Mouse (Mus musculus) heart, adult 9 months (tissue): ENCODE results near the gene Eif4a1.

ENCODE experiments used
- DNase-seq, 2 experiments: peaks; one replicate each; pipeline ENCODE4 v3.0.0; 2022; ENCODE audit warnings: low spot score in 2 of 2

Gene Eif4a1

GRCm38 (mm10) chr11:69679144-69679543, 6.9 kb upstream of the Eif4a1 start:
- no peak for DNase-seq

GRCm38 (mm10) chr11:69671726-69672124, 498 bp downstream of the Eif4a1 start:
- no peak for DNase-seq

GRCm38 (mm10) chr11:69670786-69671725, 1.2 kb downstream of the Eif4a1 start:
- DNase-seq = peak; percentile 93 to 94

- no peak for DNase-seq
Observed at GRCm38 (mm10) chr11:69666665-69667005, 5.6 kb downstream of the Eif4a1 start.

GRCm38 (mm10) chr11:69665961-69666664, 6.1 kb downstream of the Eif4a1 start, which contains the start of gene Cd68:
Gene Cd68 (minus strand): TSS chr11:69666153.
- peak; percentile 57 to 69 for DNase-seq

GRCm38 (mm10) chr11:69665457-69665960, 6.7 kb downstream of the Eif4a1 start:
- DNase-seq = no peak

GRCm38 (mm10) chr11:69664841-69665240, 7.4 kb downstream of the Eif4a1 start:
- DNase-seq = no peak

- peak; percentile 39 to 50 for DNase-seq
Observed at GRCm38 (mm10) chr11:69663795-69664194, 8.4 kb downstream of the Eif4a1 start.

- peak in 1 of 2 experiments; percentile 30 for DNase-seq
Observed at GRCm38 (mm10) chr11:69662967-69663671, 9.1 kb downstream of the Eif4a1 start.

- peak; percentile 95 to 97 for DNase-seq
Observed at GRCm38 (mm10) chr11:69662213-69662966, 9.8 kb downstream of the Eif4a1 start, which contains the start of gene Mpdu1. Gene Mpdu1 (minus strand): TSS chr11:69662642.

GRCm38 (mm10) chr11:69661221-69661881, 10.9 kb downstream of the Eif4a1 start:
- DNase-seq = no peak

- DNase-seq = no peak
Observed at GRCm38 (mm10) chr11:69657462-69657881, 14.8 kb downstream of the Eif4a1 start.

GRCm38 (mm10) chr11:69656617-69657461, 15.4 kb downstream of the Eif4a1 start:
- DNase-seq = peak in 1 of 2 experiments; percentile 42

- DNase-seq = no peak
Observed at GRCm38 (mm10) chr11:69656065-69656455, 16.2 kb downstream of the Eif4a1 start.

- peak; percentile 27 to 58 for DNase-seq
Observed at GRCm38 (mm10) chr11:69655264-69656064, 16.8 kb downstream of the Eif4a1 start, which contains the start of gene Sox15. Gene Sox15 (plus strand): TSS chr11:69655314.

- no peak for DNase-seq
Observed at GRCm38 (mm10) chr11:69654760-69655159, 17.5 kb downstream of the Eif4a1 start.

GRCm38 (mm10) chr11:69653399-69653798, 18.8 kb downstream of the Eif4a1 start:
- DNase-seq = no peak

- no peak for DNase-seq
Observed at GRCm38 (mm10) chr11:69645860-69646259, 26.4 kb downstream of the Eif4a1 start.

GRCm38 (mm10) chr11:69635471-69635870, 36.8 kb downstream of the Eif4a1 start:
- DNase-seq = no peak
